Mouse (Mus musculus): ENCODE data around the gene Bcor. TPM values are rescaled to one million over a fixed set of nuclear protein-coding genes. Genes with fewer than 3 reads are reported as not detected.

Bcor gene
- total and polyA plus RNA-seq, 2 experiments: 2.8 to 5.6 TPM

DNA sequence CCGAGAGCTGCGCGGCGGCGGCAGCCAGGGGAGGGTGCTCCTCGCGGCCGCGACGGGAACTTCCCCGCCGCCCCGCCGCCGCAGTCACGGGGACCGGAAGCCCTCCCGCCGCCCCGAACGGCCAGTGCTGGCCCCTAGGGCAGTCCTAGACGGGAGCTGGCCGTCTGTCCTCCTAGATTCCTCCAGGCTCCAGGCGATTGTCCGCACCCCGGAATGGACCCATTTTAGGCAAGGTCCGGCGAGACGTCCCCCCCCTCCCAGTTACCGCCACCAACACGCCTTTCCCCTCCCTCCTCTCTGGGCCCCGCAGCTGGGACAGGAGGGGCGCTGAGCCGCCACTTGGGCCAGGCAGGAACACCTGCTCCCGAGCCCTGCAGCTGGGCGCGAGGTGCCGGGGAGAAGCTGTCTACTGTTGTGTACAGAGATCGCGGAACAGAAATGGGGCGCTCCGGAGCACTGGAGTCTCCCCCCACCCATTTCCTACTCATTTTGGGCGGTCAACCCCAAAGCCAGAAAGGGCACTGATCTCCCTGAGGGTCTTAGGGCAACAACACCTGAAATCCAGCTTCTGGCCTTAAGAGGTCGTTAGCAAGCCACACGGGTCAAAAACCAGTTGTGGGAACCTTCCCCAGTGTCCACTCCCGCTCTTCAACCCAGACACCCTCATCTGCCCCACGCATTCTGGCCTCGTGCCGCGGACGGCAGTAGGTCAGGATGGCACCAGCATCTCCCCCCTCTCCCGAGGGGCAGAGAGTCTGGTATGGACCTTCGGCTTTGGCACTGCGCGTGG lies 72.4 kb downstream of the Bcor start:
- peak; percentile 36 for DNase-seq (ENCODE audit: extremely low read depth, low read depth, low spot score)
- H3K27me3 ChIP-seq (ENCODE audit: control insufficient read depth, insufficient read depth, low read length): no peaks in the 10 kb centered on the region

DNA sequence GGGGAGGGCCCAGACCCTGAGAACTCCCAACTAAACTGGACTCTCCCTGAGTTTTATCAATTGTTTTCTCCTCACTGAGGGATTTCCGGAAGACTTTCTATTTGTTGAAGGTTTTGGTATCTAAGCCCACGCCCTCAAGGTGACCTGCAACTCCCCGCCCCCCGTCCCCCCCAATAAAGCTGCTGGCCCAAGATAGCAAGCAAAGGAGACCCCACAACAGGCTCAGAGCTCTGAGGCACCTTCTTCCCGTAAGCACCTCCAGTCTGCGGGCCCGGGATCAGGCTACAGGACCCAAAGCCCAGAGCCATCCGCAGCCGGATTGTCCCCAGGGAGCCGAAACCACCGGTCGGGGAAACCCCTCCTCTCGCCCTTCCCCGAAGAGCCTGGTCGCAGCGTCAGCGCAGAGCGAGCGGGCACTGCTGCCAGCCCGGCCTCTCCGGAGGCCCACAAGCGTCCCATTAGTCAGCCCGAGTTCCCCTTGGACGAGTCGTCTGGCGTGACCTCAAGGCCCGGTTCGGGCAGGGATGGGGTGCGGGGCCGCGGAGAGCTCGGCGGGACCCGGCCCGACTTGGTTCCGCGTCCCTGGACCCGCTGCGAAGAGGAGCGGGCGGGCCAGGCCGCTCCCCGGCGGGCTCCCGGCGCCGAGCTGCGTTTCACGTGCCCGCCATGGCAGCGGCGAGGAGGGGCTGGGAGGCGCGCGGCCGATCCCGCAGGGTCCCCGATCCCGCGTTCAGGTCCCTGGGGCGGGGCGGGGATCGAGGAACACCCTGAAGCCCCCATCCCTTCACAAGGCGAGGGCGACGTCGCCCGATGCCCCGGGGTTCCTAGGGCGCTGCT lies 73.3 kb downstream of the Bcor start:
- H3K27ac ChIP-seq (replicated peaks; ENCODE audit: insufficient read depth, low read depth, low read length): peak overlapping the region; percentile 87
- H3K4me1 ChIP-seq (ENCODE audit: control insufficient read depth, insufficient read depth, low read length): 0 out of 2 replicates have a peak, but pooled peaks cover 3% of the 10 kb centered on the region
- H3K9ac ChIP-seq (ENCODE audit: low read depth, low read length): peak overlapping the region; percentile 69
- DNase-seq (ENCODE audit: extremely low read depth, low read depth, low spot score): peak; percentile 33
- H3K4me3 ChIP-seq (ENCODE audit: insufficient read depth, low read depth, low read length): peak overlapping the region; percentile 51
- no peaks in the 10 kb centered on the region for H3K36me3 ChIP-seq (ENCODE audit: control insufficient read depth, insufficient read depth, low read length)
- no peaks in the 10 kb centered on the region for H3K27me3 ChIP-seq (ENCODE audit: control insufficient read depth, insufficient read depth, low read length)
- 2% methylated on average over 55 of the region's 70 CpGs for WGBS
- H3K79me2 ChIP-seq (ENCODE audit: control insufficient read depth, insufficient read depth, low read length): no peaks in the 10 kb centered on the region
- no peak for TF ChIP-seq POLR2A (IDR thresholded peaks at IDR 0.05; ENCODE audit: extremely low read depth, insufficient read depth, low read length)
- no peak for TF ChIP-seq CTCF (IDR thresholded peaks at IDR 0.05; ENCODE audit: low read depth, low read length)

More for the DNA sequence above, 72.4 kb downstream of the Bcor start:
- TF ChIP-seq CTCF (IDR thresholded peaks at IDR 0.05; ENCODE audit: low read depth, low read length): no peak
- no peak for TF ChIP-seq POLR2A (IDR thresholded peaks at IDR 0.05; ENCODE audit: extremely low read depth, insufficient read depth, low read length)
- Histone ChIP-seq H3K4me1 (ENCODE audit: control insufficient read depth, insufficient read depth, low read length) (0 out of 2 replicates have a peak, but pooled peaks cover 3% of the 10 kb centered on the region), H3K79me2 (ENCODE audit: control insufficient read depth, insufficient read depth, low read length) (no peaks in the 10 kb centered on the region), H3K27ac (replicated peaks; ENCODE audit: insufficient read depth, low read depth, low read length) (peak overlapping the region; percentile 87), H3K4me3 (ENCODE audit: insufficient read depth, low read depth, low read length) (peak overlapping the region; percentile 51), H3K36me3 (ENCODE audit: control insufficient read depth, insufficient read depth, low read length) (no peaks in the 10 kb centered on the region), H3K9ac (ENCODE audit: low read depth, low read length) (peak overlapping the region; percentile 69)
- WGBS: under 1% methylated on average over 29 of the region's 55 CpGs

GRCm38 (mm10) chrX:12085949-12086348 lies 74.2 kb downstream of the Bcor start:
- WGBS: 66% methylated on average over 10 of the region's 10 CpGs
- DNase-seq (ENCODE audit: extremely low read depth, low read depth, low spot score): no peak
- no peak overlapping the region for H3K4me3 ChIP-seq (ENCODE audit: insufficient read depth, low read depth, low read length)
- TF ChIP-seq CTCF (IDR thresholded peaks at IDR 0.05; ENCODE audit: low read depth, low read length) (no peak), POLR2A (IDR thresholded peaks at IDR 0.05; ENCODE audit: extremely low read depth, insufficient read depth, low read length) (no peak)
- no peaks in the 10 kb centered on the region for H3K27me3 ChIP-seq (ENCODE audit: control insufficient read depth, insufficient read depth, low read length)
- no peak overlapping the region for H3K9ac ChIP-seq (ENCODE audit: low read depth, low read length)
- peaks cover 6% of the 10 kb centered on the region; the same call in 1 of the 2 replicates for H3K4me1 ChIP-seq (ENCODE audit: control insufficient read depth, insufficient read depth, low read length)
- no peak overlapping the region for H3K27ac ChIP-seq (replicated peaks; ENCODE audit: insufficient read depth, low read depth, low read length)
- no peaks in the 10 kb centered on the region for H3K36me3 ChIP-seq (ENCODE audit: control insufficient read depth, insufficient read depth, low read length)
- no peaks in the 10 kb centered on the region for H3K79me2 ChIP-seq (ENCODE audit: control insufficient read depth, insufficient read depth, low read length)

DNA sequence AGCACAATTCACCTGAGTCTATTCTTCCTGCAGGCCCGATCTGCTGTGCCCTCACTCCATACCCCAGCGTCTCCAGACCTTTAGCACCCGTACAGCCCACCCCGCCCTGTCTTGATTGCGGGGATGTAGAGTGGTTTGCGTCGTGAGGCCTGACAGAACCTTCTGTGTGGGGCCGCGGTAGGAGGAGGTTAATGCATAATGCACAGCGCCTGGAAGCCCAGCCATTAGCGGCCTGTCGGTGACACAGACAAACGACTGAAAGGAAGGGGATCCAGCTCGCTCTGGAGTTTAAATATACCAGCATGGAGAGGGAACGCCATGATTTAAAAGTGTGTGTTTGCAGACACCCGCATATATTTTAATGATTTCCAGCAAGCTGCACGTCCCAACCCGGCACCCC lies 74.9 kb downstream of the Bcor start:
- Histone ChIP-seq H3K9ac (ENCODE audit: low read depth, low read length) (no peak overlapping the region), H3K36me3 (ENCODE audit: control insufficient read depth, insufficient read depth, low read length) (no peaks in the 10 kb centered on the region), H3K79me2 (ENCODE audit: control insufficient read depth, insufficient read depth, low read length) (no peaks in the 10 kb centered on the region), H3K27me3 (ENCODE audit: control insufficient read depth, insufficient read depth, low read length) (no peaks in the 10 kb centered on the region), H3K27ac (replicated peaks; ENCODE audit: insufficient read depth, low read depth, low read length) (no peak overlapping the region), H3K4me3 (ENCODE audit: insufficient read depth, low read depth, low read length) (no peak overlapping the region), H3K4me1 (ENCODE audit: control insufficient read depth, insufficient read depth, low read length) (peaks cover 6% of the 10 kb centered on the region; the same call in 1 of the 2 replicates)
- DNase-seq (ENCODE audit: extremely low read depth, low read depth, low spot score): no peak
- WGBS: 73% methylated on average over 18 of the region's 18 CpGs
- TF ChIP-seq CTCF (IDR thresholded peaks at IDR 0.05; ENCODE audit: low read depth, low read length): no peak
- TF ChIP-seq POLR2A (IDR thresholded peaks at IDR 0.05; ENCODE audit: extremely low read depth, insufficient read depth, low read length): no peak

DNA sequence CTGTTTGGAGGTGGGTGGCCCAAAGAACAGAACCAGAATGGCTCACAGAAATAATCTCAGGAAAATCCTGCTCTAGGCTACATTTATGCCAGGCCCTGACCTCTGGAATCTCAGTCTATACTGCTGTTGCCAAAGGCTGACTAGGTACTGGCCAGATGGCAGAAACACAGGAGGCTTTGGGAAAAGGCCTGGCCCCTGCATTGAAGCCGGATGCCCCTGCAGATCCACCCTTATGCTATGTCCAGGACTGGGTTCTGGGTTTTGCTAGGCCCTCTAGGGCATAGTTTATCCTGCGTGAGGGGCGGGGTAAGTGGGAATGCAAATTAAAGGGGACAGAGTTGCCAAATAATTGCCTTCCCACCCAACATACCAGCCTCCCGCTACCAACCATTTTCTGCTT lies 75.5 kb downstream of the Bcor start:
- WGBS: 85% methylated on average over 4 of the region's 4 CpGs
- H3K27me3 ChIP-seq (ENCODE audit: control insufficient read depth, insufficient read depth, low read length): no peaks in the 10 kb centered on the region

More for the DNA sequence above, 75.5 kb downstream of the Bcor start:
- H3K27ac ChIP-seq (replicated peaks; ENCODE audit: insufficient read depth, low read depth, low read length): no peak overlapping the region
- H3K9ac ChIP-seq (ENCODE audit: low read depth, low read length): no peak overlapping the region
- no peaks in the 10 kb centered on the region for H3K36me3 ChIP-seq (ENCODE audit: control insufficient read depth, insufficient read depth, low read length)
- peaks cover 6% of the 10 kb centered on the region; the same call in 1 of the 2 replicates for H3K4me1 ChIP-seq (ENCODE audit: control insufficient read depth, insufficient read depth, low read length)
- no peak for TF ChIP-seq POLR2A (IDR thresholded peaks at IDR 0.05; ENCODE audit: extremely low read depth, insufficient read depth, low read length)
- TF ChIP-seq CTCF (IDR thresholded peaks at IDR 0.05; ENCODE audit: low read depth, low read length): no peak
- peaks cover 2% of the 10 kb centered on the region; the same call in 1 of the 2 replicates for H3K79me2 ChIP-seq (ENCODE audit: control insufficient read depth, insufficient read depth, low read length)
- no peak overlapping the region for H3K4me3 ChIP-seq (ENCODE audit: insufficient read depth, low read depth, low read length)
- no peak for DNase-seq (ENCODE audit: extremely low read depth, low read depth, low spot score)

Data from liver, adult 2 months (tissue).